Mouse (Mus musculus) heart, adult 2 months (tissue): Measurements from ENCODE around the gene Dusp16. TPM values are rescaled to one million over a fixed set of nuclear protein-coding genes. Genes with fewer than 3 reads are reported as not detected.
A peak's percentile ranks its signal among the peaks of the same experiment; 100 is the strongest.

Source experiments
- DNase-seq, 2 experiments: peaks; one replicate each; pipeline ENCODE4 v3.0.0; 2021
- H3K27ac ChIP-seq: fragments of 200-600 bp; 2 replicates; pipeline ENCODE4 v1.8.1; 2022
- H3K27me3 ChIP-seq: fragments of 200-500 bp; 2 replicates; pipeline ENCODE4 v1.6.1; 2012; ENCODE audit warnings: mild to moderate bottlenecking, low read length, inconsistent platforms, mixed read lengths; ENCODE audit not compliant: control insufficient read depth, insufficient read depth
- H3K36me3 ChIP-seq: fragments of 200-500 bp; 2 replicates; pipeline ENCODE4 v1.6.1; 2012; ENCODE audit warnings: low read length, inconsistent platforms; ENCODE audit not compliant: control insufficient read depth, insufficient read depth
- H3K4me1 ChIP-seq: fragments of 200-500 bp; 2 replicates; pipeline ENCODE4 v1.6.1; 2011; ENCODE audit warnings: low read length; ENCODE audit not compliant: control insufficient read depth, insufficient read depth
- H3K4me3 ChIP-seq: fragments of 200-600 bp; 2 replicates; pipeline ENCODE4 v1.8.1; 2022
- H3K79me2 ChIP-seq: fragments of 200-500 bp; replicated peaks from 2 replicates; pipeline ENCODE4 v1.6.1; 2012; ENCODE audit warnings: mild to moderate bottlenecking, inconsistent platforms, low read length, moderate library complexity, mixed read lengths; ENCODE audit not compliant: control insufficient read depth, insufficient read depth
- H3K9ac ChIP-seq: fragments of 200-500 bp; 2 replicates; pipeline ENCODE4 v1.6.1; 2012; ENCODE audit warnings: low read depth, mild to moderate bottlenecking, control low read depth, inconsistent platforms, low read length, mixed read lengths
- CTCF ChIP-seq: fragments of 200-600 bp; IDR thresholded peaks from 2 replicates; pipeline ENCODE4 v1.8.1; 2022; ENCODE audit warnings: antibody characterized with exemption, mild to moderate bottlenecking, moderate library complexity
- EP300 ChIP-seq: fragments of 200-500 bp; IDR thresholded peaks from 2 replicates; pipeline ENCODE4 v1.6.1; 2011; ENCODE audit warnings: low read depth, low read length, control low read depth; ENCODE audit not compliant: insufficient read depth
- POLR2A ChIP-seq: fragments of 200-500 bp; IDR thresholded peaks from 2 replicates; pipeline ENCODE4 v1.6.1; 2011; ENCODE audit warnings: mild to moderate bottlenecking, low read depth, low read length, control low read depth; ENCODE audit not compliant: insufficient read depth
- WGBS: fragments of 180-500 bp; shearing (Covaris S2); methylation state at CpG from one replicate; pipeline ENCODE4 v1.1.7; 2018; 5-methylcytosine and 5-hydroxymethylcytosine counted together
- intact Hi-C: fragments of 180-260 bp; cut with DNase I; formaldehyde crosslinking; loops from one replicate; pipeline ENCODE4 v1.15.1; 2025
- polyA plus RNA-seq: library from polyadenylated mRNA; depleted of rRNA; stranded (reverse); fragments of >200 nt; gene quantifications from 2 replicates; pipeline ENCODE4 v1.2.3, GENCODE M21; 2012
- total RNA-seq, 2 experiments: library from RNA; stranded (reverse); gene quantifications; 2 replicates each; pipeline ENCODE4 v1.2.3; 2021

Gene Dusp16
- total and polyA plus RNA-seq, 3 experiments = 8.2 to 23.8 (median 20.9) TPM

- Histone ChIP-seq H3K27ac (no peak overlapping the region), H3K36me3 (peaks cover 3% of the 10 kb centered on the region; the same call in 1 of the 2 replicates), H3K4me1 (peaks cover 2% of the 10 kb centered on the region), H3K79me2 (no peaks in the 10 kb centered on the region; the same call in 1 of the 2 replicates), H3K27me3 (no peaks in the 10 kb centered on the region), H3K9ac (no peak overlapping the region), H3K4me3 (no peak overlapping the region)
- 78% methylated on average over 5 of the region's 5 CpGs for WGBS
- intact Hi-C loops = no loop called here
- DNase-seq = no peak
- TF ChIP-seq CTCF = no peak
- TF ChIP-seq POLR2A = no peak
- TF ChIP-seq EP300 = no peak
These were observed 73.3 kb downstream of the Dusp16 start for GRCm38 (mm10) chr6:134719156-134719555.

DNA sequence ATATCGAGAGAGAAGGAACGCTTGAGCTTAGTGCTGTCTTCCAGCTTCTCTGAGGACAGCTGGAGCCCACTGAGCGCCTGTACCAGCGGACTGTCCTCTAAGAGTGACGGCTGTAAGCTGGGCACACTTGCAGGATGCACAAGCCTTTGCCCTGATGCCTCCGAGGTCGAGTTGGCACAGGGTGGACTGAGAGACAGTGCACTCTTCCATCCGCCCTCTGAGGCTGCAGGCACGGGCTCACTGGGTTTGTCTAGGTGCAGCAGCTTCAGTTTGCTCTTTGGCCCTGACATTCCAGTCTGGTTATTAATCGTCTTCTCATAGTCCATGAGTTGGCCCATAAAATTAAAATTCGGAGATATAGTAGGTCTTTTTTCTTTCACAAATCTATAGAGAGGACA is 73.8 kb downstream of the Dusp16 start:
- TF ChIP-seq POLR2A = no peak
- no peak for TF ChIP-seq EP300
- no peak for TF ChIP-seq CTCF
- Histone ChIP-seq H3K9ac (no peak overlapping the region), H3K36me3 (peaks cover 3% of the 10 kb centered on the region; the same call in 1 of the 2 replicates), H3K27me3 (no peaks in the 10 kb centered on the region), H3K79me2 (no peaks in the 10 kb centered on the region; the same call in 1 of the 2 replicates), H3K4me1 (peaks cover 2% of the 10 kb centered on the region), H3K27ac (no peak overlapping the region), H3K4me3 (no peak overlapping the region)
- intact Hi-C loops = no loop called here
- DNase-seq = no peak
- WGBS = 84% methylated on average over 11 of the region's 11 CpGs

DNA sequence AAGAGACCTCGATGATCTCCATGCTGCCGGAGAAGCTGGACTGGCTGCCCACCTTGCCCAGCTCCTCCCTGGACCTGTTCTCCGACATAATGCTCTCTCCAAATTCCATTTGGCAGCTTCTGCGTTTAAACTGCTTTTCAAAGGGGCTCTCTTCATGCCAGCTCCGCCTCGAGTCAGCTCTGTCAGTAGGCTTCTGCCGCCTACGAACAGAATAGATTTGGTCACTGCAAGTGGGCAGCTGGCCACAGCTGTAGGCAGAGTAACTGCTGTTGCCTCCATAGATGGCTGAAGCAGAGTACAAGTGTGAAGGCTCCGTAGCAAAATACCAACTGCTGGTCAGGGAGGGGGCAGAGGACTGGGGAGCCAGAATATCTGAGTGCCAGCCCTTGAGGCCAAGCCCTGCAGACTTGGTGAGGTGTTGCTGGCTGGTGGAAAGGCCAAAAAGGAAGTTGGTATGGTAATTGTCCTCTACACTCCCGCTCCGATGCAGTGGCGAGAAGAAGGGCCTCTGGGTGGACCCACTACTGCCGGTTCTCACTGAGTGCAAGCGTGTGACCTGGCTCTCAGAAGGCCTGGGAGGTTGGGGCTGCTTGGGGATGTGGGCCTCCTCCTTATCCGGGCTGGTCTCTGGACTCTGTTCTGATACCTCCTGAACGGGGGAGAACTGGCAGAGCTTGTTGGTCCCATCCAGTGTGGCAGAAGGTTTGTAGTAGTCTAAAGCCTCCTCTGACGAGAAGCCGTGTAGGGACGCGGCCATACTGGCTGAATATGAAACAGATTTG is 74.3 kb downstream of the Dusp16 start:
- Histone ChIP-seq H3K27me3 (no peaks in the 10 kb centered on the region), H3K4me3 (no peak overlapping the region), H3K9ac (no peak overlapping the region), H3K27ac (no peak overlapping the region), H3K36me3 (peaks cover 3% of the 10 kb centered on the region; the same call in 1 of the 2 replicates), H3K79me2 (no peaks in the 10 kb centered on the region; the same call in 1 of the 2 replicates), H3K4me1 (peaks cover 2% of the 10 kb centered on the region)
- no peak for TF ChIP-seq POLR2A
- TF ChIP-seq CTCF = no peak
- DNase-seq = peak in 1 of 2 experiments; percentile 24
- intact Hi-C loops = no loop called here
- 71% methylated on average over 20 of the region's 20 CpGs for WGBS

GRCm38 (mm10) chr6:134716168-134716587 is 76.2 kb downstream of the Dusp16 start:
- Histone ChIP-seq H3K27ac (no peak overlapping the region), H3K36me3 (peaks cover 3% of the 10 kb centered on the region; the same call in 1 of the 2 replicates), H3K27me3 (no peaks in the 10 kb centered on the region), H3K4me3 (no peak overlapping the region), H3K79me2 (no peaks in the 10 kb centered on the region), H3K9ac (no peak overlapping the region), H3K4me1 (peaks cover 2% of the 10 kb centered on the region)
- intact Hi-C loops = no loop called here
- DNase-seq = no peak
- TF ChIP-seq POLR2A = no peak
- no peak for TF ChIP-seq EP300
- no peak for TF ChIP-seq CTCF
- WGBS = 45% methylated on average over 6 of the region's 6 CpGs

GRCm38 (mm10) chr6:134713897-134714296 is 78.5 kb downstream of the Dusp16 start:
- peaks cover 3% of the 10 kb centered on the region; the same call in 1 of the 2 replicates for H3K36me3 ChIP-seq
- H3K4me1 ChIP-seq = peaks cover 2% of the 10 kb centered on the region
- TF ChIP-seq POLR2A (no peak), EP300 (no peak), CTCF (no peak)
- H3K79me2 ChIP-seq = no peaks in the 10 kb centered on the region
- H3K9ac ChIP-seq = no peak overlapping the region
- no peak overlapping the region for H3K27ac ChIP-seq
- no peaks in the 10 kb centered on the region for H3K27me3 ChIP-seq
- no peak overlapping the region for H3K4me3 ChIP-seq
- no peak for DNase-seq
- intact Hi-C loops = no loop called here
- WGBS = 95% methylated on average over 1 of the region's 1 CpGs

- Histone ChIP-seq H3K36me3 (peaks cover 3% of the 10 kb centered on the region; the same call in 1 of the 2 replicates), H3K9ac (no peak overlapping the region), H3K27ac (no peak overlapping the region), H3K4me1 (peaks cover 2% of the 10 kb centered on the region), H3K79me2 (no peaks in the 10 kb centered on the region), H3K4me3 (no peak overlapping the region), H3K27me3 (no peaks in the 10 kb centered on the region)
- intact Hi-C loops = no loop called here
- 54% methylated on average over 3 of the region's 3 CpGs for WGBS
- TF ChIP-seq CTCF (no peak), POLR2A (no peak)
- DNase-seq = no peak
These were observed 79.1 kb downstream of the Dusp16 start for GRCm38 (mm10) chr6:134713321-134713720.
